Mouse (Mus musculus): Measurements from ENCODE around the gene 9130230L23Rik. TPM values are rescaled to one million over a fixed set of nuclear protein-coding genes. Genes with fewer than 3 reads are reported as not detected.
A peak's percentile ranks its signal among the peaks of the same experiment; 100 is the strongest.

9130230L23Rik gene
- polyA plus RNA-seq, 1 experiment, result not detected

- Histone ChIP-seq H3K4me3 (ENCODE audit: insufficient read depth, low read depth, low read length) (no peak overlapping the region), H3K4me1 (ENCODE audit: control insufficient read depth, insufficient read depth, insufficient read length, low read length) (no peaks in the 10 kb centered on the region), H3K27ac (replicated peaks; ENCODE audit: low read depth, low read length) (no peak overlapping the region)
These were observed 17.7 kb downstream of the 9130230L23Rik start for GRCm38 (mm10) chr5:65986426-65986825.

GRCm38 (mm10) chr5:65975731-65976130 lies 28.4 kb downstream of the 9130230L23Rik start:
- Histone ChIP-seq H3K4me1 (ENCODE audit: control insufficient read depth, insufficient read depth, insufficient read length, low read length) (no peaks in the 10 kb centered on the region), H3K4me3 (ENCODE audit: insufficient read depth, low read depth, low read length) (no peak overlapping the region), H3K27ac (replicated peaks; ENCODE audit: low read depth, low read length) (no peak overlapping the region)

GRCm38 (mm10) chr5:65973189-65973588 lies 30.9 kb downstream of the 9130230L23Rik start:
- Histone ChIP-seq H3K4me3 (ENCODE audit: insufficient read depth, low read depth, low read length) (no peak overlapping the region), H3K4me1 (ENCODE audit: control insufficient read depth, insufficient read depth, insufficient read length, low read length) (no peaks in the 10 kb centered on the region), H3K27ac (replicated peaks; ENCODE audit: low read depth, low read length) (no peak overlapping the region)

- no peak overlapping the region for H3K4me3 ChIP-seq (ENCODE audit: insufficient read depth, low read depth, low read length)
- no peak overlapping the region for H3K27ac ChIP-seq (replicated peaks; ENCODE audit: low read depth, low read length)
- no peaks in the 10 kb centered on the region for H3K4me1 ChIP-seq (ENCODE audit: control insufficient read depth, insufficient read depth, insufficient read length, low read length)
These were observed 36.1 kb downstream of the 9130230L23Rik start for GRCm38 (mm10) chr5:65968004-65968403.

GRCm38 (mm10) chr5:65967091-65967490 lies 37.0 kb downstream of the 9130230L23Rik start:
- H3K27ac ChIP-seq (replicated peaks; ENCODE audit: low read depth, low read length), result no peak overlapping the region
- H3K4me1 ChIP-seq (ENCODE audit: control insufficient read depth, insufficient read depth, insufficient read length, low read length), result no peaks in the 10 kb centered on the region
- no peak overlapping the region for H3K4me3 ChIP-seq (ENCODE audit: insufficient read depth, low read depth, low read length)

GRCm38 (mm10) chr5:65965771-65966279 lies 38.3 kb downstream of the 9130230L23Rik start:
- H3K27ac ChIP-seq (replicated peaks; ENCODE audit: low read depth, low read length), result no peak overlapping the region
- no peak overlapping the region for H3K4me3 ChIP-seq (ENCODE audit: insufficient read depth, low read depth, low read length)
- no peaks in the 10 kb centered on the region for H3K4me1 ChIP-seq (ENCODE audit: control insufficient read depth, insufficient read depth, insufficient read length, low read length)

- no peak overlapping the region for H3K27ac ChIP-seq (replicated peaks; ENCODE audit: low read depth, low read length)
- H3K4me3 ChIP-seq (ENCODE audit: insufficient read depth, low read depth, low read length), result no peak overlapping the region
- H3K4me1 ChIP-seq (ENCODE audit: control insufficient read depth, insufficient read depth, insufficient read length, low read length), result no peaks in the 10 kb centered on the region
These were observed 40.8 kb downstream of the 9130230L23Rik start for GRCm38 (mm10) chr5:65963291-65963690.

GRCm38 (mm10) chr5:65960597-65960950 lies 43.5 kb downstream of the 9130230L23Rik start:
- H3K4me1 ChIP-seq (ENCODE audit: control insufficient read depth, insufficient read depth, insufficient read length, low read length), result no peaks in the 10 kb centered on the region
- H3K4me3 ChIP-seq (ENCODE audit: insufficient read depth, low read depth, low read length), result no peak overlapping the region
- no peak overlapping the region for H3K27ac ChIP-seq (replicated peaks; ENCODE audit: low read depth, low read length)

- H3K4me3 ChIP-seq (ENCODE audit: insufficient read depth, low read depth, low read length), result no peak overlapping the region
- no peaks in the 10 kb centered on the region for H3K4me1 ChIP-seq (ENCODE audit: control insufficient read depth, insufficient read depth, insufficient read length, low read length)
- H3K27ac ChIP-seq (replicated peaks; ENCODE audit: low read depth, low read length), result no peak overlapping the region
These were observed 44.0 kb downstream of the 9130230L23Rik start for GRCm38 (mm10) chr5:65959893-65960596.

- Histone ChIP-seq H3K27ac (replicated peaks; ENCODE audit: low read depth, low read length) (no peak overlapping the region), H3K4me1 (ENCODE audit: control insufficient read depth, insufficient read depth, insufficient read length, low read length) (no peaks in the 10 kb centered on the region)
These were observed 45.5 kb downstream of the 9130230L23Rik start for GRCm38 (mm10) chr5:65958597-65958996.

GRCm38 (mm10) chr5:65956144-65957008 lies 47.7 kb downstream of the 9130230L23Rik start:
- Histone ChIP-seq H3K4me1 (ENCODE audit: control insufficient read depth, insufficient read depth, insufficient read length, low read length) (no peaks in the 10 kb centered on the region), H3K4me3 (ENCODE audit: insufficient read depth, low read depth, low read length) (peak overlapping the region; percentile 50), H3K27ac (replicated peaks; ENCODE audit: low read depth, low read length) (no peak overlapping the region)

More at GRCm38 (mm10) chr5:65958597-65958996, 45.5 kb downstream of the 9130230L23Rik start:
- no peak overlapping the region for H3K4me3 ChIP-seq (ENCODE audit: insufficient read depth, low read depth, low read length)

GRCm38 (mm10) chr5:65955343-65956143 lies 48.5 kb downstream of the 9130230L23Rik start:
- Histone ChIP-seq H3K27ac (replicated peaks; ENCODE audit: low read depth, low read length) (no peak overlapping the region), H3K4me3 (ENCODE audit: insufficient read depth, low read depth, low read length) (peak overlapping the region; percentile 50), H3K4me1 (ENCODE audit: control insufficient read depth, insufficient read depth, insufficient read length, low read length) (no peaks in the 10 kb centered on the region)

- Histone ChIP-seq H3K27ac (replicated peaks; ENCODE audit: low read depth, low read length) (no peak overlapping the region), H3K4me3 (ENCODE audit: insufficient read depth, low read depth, low read length) (no peak overlapping the region), H3K4me1 (ENCODE audit: control insufficient read depth, insufficient read depth, insufficient read length, low read length) (no peaks in the 10 kb centered on the region)
These were observed 49.7 kb downstream of the 9130230L23Rik start for GRCm38 (mm10) chr5:65954130-65955080.

- Histone ChIP-seq H3K4me3 (ENCODE audit: insufficient read depth, low read depth, low read length) (no peak overlapping the region), H3K27ac (replicated peaks; ENCODE audit: low read depth, low read length) (no peak overlapping the region), H3K4me1 (ENCODE audit: control insufficient read depth, insufficient read depth, insufficient read length, low read length) (no peaks in the 10 kb centered on the region)
These were observed 52.6 kb downstream of the 9130230L23Rik start for GRCm38 (mm10) chr5:65951513-65951909.
